Mouse (Mus musculus) left cerebral cortex, postnatal 10 days (tissue): ENCODE measurements around the gene Cep295nl. TPM values are rescaled to one million over a fixed set of nuclear protein-coding genes. Genes with fewer than 3 reads are reported as not detected.
"Not testable (repeated sequence)": the region's sequence is repeated elsewhere in the genome, so short reads cannot be mapped to it uniquely, and the experiment has no call there.

ENCODE experiments used
- DNase-seq, 2 experiments: peaks; one replicate each; pipeline ENCODE4 v3.0.0; 2021 to 2022; ENCODE audit warnings: low spot score in 2 of 2, mixed read lengths in 1 of 2; ENCODE audit errors: extremely low spot score in 1 of 2
- intact Hi-C: fragments of 180-260 bp; cut with DNase I; formaldehyde crosslinking; loops from one replicate; pipeline ENCODE4 v1.15.1; 2025
- total RNA-seq, 2 experiments: library from RNA; stranded (reverse); gene quantifications; 2 replicates each; pipeline ENCODE4 v1.2.3; 2021

Cep295nl gene
- total RNA-seq = 1 to 10 TPM; 1.3 to 1.7 TPM

DNA sequence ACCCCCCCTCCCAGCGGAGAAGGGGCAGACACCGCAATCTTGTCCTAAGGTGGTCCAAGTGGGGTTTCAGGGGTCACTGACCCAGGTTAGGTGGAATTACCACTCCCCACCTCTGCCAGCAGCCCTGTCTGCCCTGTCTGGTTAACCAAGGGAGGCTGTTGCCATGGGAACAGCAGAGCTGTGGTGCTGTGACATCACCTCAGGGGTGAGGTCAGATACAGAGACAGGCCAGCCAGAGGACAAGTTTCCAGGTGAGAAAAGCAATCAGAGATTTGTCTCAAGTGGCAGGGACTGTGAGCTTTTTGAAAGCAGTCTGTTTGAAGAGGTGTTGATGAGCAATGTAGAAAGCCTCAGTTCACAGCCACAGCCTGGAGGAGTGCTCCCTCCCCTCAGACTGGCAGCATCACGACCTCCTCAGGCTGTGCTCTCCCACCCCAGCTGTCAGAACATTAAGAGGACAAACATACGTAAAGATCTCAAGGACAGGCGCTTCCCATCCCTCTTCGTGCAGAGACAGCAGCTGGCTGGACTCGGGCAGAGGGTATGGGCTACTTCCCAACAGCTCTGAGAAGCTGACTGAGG is at the start of gene Cep295nl:
TSS of gene Cep295nl (minus strand) at position 101 of the 582 bp plus-strand sequence.
- intact Hi-C loops = no loop called here
- no peak for DNase-seq

DNA sequence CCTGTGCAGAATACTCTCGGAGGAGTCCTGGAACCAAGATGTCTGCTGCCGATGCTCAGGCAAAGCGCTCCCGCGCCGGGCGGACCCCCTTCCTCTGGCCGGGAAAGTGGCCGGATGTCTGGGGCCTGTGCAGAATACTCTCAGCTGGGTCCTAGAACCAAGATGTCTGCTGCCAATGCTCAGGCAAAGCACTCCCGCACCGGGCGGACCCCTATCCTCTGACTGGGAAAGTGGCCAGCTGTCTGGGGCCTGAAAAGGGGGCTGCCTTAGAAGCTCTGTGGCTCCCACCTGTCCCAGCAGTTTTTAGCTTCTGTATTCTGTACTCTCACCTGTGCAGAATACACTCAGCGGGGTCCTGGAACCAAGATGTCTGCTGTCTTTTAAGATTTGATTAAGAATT is 45.5 kb upstream of the Cep295nl start:
- intact Hi-C loops = not testable (repeated sequence)
- peak in 1 of 2 experiments; percentile 11 for DNase-seq

DNA sequence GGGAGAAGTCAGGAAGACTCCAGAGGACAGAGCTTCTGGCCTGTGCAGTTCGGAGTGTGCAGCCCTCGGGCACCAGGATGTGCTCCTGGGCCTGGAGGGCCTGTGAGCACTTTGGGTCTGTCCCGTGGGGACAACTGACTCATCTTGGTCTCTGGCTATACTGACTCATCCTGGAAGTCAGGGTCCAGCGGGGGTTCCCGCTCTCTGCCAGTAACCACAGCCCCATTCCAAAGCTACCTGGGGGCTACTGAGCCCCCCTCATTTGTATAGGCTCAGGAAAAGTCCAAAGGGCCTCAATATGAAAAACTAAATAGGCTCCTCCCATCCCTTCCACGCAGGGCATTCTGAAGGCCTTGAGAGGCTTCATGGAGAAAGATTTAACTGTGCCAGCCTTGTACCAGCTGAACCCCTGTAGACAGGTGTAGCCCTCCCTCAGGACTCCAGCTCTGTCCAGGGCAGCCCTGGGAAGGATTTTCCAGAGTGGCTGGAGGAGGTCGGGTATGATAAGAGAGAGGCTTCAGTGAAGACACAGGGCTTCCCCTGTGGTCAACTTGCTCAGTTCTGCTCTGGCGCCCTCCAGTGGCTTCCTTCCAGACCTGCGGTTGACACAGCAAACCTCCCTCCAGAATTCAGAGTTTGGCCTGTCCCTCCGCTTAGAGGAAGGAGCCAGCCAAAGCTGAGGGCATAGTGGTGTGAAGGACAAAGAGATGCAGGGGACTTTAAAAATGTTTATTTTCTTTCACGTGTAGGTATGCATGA is 37.1 kb upstream of the Cep295nl start:
- intact Hi-C loops = loop anchor here (2.0 kb wide), 1 partner anchor 61 kb away; no protein-coding TSS in a partner anchor

DNA sequence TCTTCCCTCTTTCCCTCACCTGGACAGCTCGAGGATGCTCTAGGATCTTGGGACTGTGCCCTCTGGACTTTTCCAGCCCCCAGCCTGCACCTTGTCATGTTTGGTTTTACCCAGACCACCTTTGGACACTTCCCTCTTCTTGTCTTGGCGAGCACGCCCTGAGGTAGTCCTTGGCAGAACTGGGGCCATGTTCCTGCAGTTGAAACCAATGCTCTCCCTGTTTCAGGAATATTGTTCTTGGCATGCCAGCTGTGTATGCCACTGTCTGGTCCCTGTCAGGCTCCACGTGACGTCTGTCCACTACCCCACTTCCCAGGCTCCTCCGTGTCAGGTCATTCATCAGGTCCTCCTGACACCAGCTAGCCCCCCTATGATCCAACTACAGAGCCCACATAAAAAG is 36.4 kb upstream of the Cep295nl start:
- intact Hi-C loops = loop anchor here (2.0 kb wide), 1 partner anchor 60 kb away; no protein-coding TSS in a partner anchor
- no peak for DNase-seq

More for the DNA sequence above, 37.1 kb upstream of the Cep295nl start:
- peak; percentile 72 to 90 for DNase-seq

DNA sequence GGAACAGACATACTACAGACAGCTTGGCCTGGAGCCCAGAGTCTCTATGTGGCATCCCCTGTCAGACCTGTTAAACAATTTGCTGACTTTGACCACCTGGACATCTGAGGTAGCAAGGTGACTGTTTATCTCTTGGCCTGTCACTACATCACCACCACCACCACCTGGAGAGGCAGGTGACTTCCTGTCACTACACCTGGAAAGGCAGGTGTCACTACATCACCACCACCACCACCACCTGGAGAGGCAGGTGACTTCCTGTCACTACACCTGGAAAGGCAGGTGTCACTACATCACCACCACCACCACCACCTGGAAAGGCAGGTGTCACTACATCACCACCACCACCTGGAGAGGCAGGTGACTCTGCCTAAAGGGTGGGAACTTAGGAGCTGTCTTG is 34.0 kb upstream of the Cep295nl start:
- DNase-seq = peak in 1 of 2 experiments; percentile 25
- intact Hi-C loops = not testable (repeated sequence)

DNA sequence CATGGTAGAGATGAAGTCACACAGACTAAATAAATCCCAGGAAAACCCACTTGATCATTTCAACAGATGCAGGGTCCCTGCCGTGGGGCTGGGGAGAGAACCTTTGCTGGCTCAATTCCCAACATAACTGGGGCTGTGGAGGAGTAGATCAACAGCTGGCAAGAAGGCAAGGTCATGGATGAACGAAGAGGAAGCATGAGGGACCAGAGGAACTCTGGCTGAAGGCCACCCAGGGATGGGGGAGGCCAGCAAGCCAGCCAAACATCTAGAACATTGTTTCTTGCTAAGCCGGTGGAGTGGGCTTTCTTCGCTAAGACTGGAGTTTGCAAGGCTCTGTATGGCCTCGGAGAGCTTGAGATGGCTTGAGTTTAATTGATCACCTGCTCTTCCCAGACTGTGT is 33.6 kb upstream of the Cep295nl start:
- DNase-seq = peak in 1 of 2 experiments; percentile 24
- intact Hi-C loops = no loop called here

DNA sequence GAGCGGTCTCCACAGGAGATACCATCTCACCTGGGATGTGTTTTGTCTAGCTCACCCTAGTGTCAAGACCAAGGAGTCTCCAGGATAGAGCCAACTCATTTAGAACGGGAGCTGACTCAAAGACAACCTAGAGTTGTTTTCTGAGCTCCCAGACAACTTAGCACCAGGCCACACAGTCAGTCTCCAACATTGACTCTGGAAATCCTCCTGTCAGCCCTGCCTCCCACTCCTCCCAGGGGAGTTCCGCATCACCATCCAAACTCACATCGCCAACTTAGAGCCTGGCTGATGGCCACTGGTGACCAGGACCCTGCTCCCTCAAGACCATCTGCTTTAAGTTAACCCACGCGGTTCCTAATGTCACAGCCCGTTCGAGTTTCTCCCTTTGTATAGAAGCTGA is 33.2 kb upstream of the Cep295nl start:
- peak in 1 of 2 experiments; percentile 8 for DNase-seq
- intact Hi-C loops = no loop called here

DNA sequence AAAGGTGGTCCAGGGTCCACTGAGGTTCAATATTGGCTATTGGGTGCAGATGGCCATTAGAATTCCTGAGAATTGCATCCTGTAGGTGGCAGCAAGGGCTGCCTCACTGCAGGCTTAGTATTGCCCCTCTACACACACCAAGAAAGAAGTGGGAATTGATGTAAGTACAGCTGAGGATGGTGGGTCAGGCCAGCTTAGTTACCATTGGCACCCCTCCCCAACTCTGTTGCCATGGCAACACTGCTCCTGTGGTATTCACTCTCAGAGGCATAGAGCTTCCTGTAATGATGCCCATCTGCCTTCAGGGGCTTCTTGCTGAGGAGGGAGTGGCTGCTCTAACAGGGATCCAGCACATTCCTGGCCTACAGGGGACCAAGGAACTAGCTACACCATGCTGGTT is 32.7 kb upstream of the Cep295nl start:
- peak; percentile 45 to 53 for DNase-seq
- intact Hi-C loops = no loop called here

DNA sequence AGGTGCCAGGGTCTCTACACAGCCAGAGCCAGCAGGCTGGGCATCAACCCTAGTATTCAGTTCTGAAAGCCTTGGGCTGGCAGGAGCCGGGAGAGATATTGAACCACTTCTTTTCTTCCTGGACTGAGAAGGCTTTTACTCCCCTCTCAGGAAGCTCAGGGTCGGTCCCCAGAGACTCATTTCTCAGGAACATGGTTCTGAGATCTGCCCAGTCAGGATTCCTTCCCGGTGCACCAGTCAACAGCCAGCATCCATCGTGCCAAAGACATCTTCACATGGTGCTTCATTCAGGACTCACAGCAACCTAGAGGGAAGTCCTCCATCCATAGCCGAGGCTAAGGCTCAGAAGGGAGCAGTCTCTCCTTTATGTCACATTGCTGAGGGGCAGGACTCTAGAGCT is 32.2 kb upstream of the Cep295nl start:
- intact Hi-C loops = no loop called here
- DNase-seq = peak in 1 of 2 experiments; percentile 11

DNA sequence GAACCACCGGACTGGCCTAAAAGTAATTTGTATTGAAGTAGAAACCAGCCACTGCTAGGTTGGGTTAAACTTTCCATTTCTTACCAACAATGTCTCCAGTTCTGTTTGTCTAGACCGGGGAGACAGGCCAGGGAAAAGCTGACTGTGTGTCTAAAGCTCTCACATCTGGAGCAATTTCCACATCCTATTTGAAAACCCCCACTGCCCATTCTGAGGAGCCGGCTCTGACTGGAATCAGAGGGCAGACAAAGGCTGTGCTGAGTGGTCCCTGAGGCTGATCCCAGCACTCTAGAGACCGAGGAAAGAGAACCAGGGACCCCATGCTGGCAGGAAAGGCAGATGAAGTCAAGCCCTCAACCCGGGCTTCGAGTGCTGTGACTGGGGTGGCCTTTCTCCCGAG is 30.3 kb upstream of the Cep295nl start:
- intact Hi-C loops = no loop called here
- DNase-seq = peak in 1 of 2 experiments; percentile 9

DNA sequence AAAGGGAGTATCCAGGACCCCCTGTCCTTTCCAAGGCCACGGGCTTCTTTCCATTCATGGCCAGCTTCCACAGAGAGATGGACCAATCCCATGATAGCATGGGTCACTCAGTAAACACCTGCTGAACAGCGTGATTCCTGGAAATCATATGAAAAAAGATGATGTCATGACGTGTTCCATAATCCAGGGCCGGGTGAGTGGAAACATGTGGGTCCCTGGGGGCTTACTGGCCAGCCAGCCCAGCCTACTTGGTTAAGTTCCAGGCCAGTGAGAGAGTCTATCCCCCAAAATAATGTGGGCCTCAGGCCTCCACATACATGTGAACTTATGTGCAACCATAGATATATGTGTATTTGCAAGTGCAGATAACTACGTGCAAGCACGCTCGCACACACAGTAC is 29.6 kb upstream of the Cep295nl start:
- intact Hi-C loops = no loop called here
- peak in 1 of 2 experiments; percentile 18 for DNase-seq

DNA sequence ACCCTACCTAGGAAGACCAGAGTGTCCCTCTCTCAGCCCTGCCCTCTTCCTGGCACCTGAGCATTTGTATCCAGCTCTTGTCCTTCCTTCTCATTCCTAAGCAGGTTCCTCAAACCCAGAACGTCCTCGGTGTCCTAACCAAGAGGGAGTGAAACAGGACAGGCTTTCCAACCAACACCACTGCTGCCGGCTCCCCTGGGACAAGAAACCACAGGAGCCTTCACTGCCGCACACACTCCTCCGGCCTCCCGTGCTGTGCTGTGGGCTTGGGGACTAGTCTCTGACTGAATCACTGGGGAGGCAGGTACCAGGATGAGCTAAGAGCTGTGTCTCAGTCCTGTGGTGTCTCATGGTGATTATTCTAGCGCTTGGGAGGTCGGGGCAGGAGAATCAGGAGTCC is 27.4 kb upstream of the Cep295nl start:
- intact Hi-C loops = no loop called here
- peak in 1 of 2 experiments; percentile 16 for DNase-seq

DNA sequence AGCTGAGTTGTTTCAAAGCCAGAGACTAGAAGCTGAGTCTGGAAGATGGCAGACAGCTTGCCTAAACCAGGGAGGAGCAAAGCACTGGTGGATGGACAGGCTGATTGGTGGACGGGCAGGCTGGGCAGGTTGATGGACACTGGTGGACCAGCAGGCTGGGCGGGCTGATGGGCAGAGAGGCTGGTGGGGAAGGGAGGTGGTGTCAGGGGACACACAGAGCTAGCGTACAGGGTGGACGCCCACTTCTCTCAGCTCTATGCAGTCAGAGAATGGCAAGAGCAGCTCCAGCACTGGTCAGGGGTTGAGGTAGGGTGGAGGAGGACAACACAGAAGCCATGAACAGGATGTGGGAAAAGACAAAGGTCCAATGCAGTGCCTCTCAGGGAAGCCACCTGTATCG is 27.0 kb upstream of the Cep295nl start:
- intact Hi-C loops = no loop called here
- DNase-seq = peak in 1 of 2 experiments; percentile 21

DNA sequence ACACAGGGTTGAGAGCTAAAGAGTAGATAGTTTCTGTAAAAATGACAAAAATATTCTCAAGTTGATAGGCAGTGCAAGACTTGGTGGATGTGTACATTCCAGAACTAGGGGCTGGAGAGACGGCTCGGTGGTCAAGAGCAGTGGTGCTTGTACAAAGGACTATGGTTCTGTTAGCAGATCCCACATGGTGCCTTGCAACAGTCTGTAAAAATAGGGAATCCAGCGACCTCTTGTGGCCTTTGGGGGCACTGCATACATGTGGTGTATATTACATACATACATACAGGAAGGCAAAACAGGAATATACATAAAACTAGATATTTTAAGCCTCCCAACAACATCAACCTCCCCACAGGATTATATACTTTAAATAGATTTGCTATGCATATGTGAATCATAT is 26.0 kb upstream of the Cep295nl start:
- intact Hi-C loops = no loop called here
- DNase-seq = peak in 1 of 2 experiments; percentile 26

DNA sequence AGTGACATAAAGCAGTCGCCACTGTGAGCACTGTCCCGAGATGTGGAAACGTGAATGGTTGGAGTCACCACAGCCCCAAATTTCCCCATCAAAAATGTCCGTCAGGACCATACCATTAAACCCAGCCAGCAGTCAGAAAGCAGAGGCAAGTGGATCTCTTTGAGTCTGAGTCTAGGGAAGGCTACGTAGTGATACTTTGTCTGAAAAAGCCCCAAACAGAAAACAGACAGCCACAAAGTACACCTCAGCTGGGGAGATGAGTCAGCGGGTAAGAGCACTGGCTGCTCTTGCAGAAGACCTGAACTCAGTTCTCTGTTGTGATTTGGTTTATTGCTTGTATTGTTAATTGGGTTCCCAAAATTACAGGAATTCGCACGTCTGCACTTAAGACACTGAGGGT is 24.3 kb upstream of the Cep295nl start:
- DNase-seq = no peak
- intact Hi-C loops = no loop called here

DNA sequence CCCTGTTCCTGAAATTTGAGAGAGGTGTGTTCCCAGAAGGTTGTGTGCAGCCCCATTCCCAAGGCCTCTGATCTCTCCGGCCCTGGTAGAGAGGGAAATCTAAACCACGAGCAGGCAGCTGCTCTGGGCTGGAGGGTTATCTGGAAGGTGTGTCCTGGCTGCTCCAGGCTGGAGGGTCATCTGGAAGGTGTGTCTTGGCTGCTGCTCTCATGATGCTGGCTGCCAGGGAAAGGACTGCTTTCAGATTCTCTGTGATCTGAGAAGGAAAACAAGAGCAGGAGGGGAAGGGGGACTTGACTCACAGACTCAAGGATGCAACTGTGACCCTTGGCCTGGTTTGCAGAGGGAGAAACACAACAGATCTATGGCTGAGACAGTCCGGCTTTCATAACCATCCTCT is 23.8 kb upstream of the Cep295nl start:
- peak in 1 of 2 experiments; percentile 15 for DNase-seq
- intact Hi-C loops = no loop called here

DNA sequence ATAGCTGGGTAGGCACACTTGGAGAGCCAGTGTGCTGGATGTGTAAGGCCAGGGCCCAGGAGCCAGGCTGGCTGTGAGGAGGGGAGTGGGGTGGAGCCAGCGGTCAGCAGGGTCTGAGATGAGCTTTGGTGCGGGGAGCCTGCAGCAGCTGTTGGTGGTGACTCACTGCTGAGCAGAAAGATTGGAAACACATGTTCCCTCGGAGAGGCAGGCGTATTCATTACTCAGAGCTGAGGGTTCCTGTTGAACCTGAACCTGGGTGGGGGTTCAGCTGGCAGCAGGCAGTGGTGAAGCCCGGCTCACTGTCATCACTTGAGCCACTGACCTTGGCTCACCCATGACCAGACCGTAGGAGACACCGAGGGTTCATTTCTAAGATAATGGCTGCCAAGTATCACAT is 22.9 kb upstream of the Cep295nl start:
- DNase-seq = peak in 1 of 2 experiments; percentile 31
- intact Hi-C loops = no loop called here

DNA sequence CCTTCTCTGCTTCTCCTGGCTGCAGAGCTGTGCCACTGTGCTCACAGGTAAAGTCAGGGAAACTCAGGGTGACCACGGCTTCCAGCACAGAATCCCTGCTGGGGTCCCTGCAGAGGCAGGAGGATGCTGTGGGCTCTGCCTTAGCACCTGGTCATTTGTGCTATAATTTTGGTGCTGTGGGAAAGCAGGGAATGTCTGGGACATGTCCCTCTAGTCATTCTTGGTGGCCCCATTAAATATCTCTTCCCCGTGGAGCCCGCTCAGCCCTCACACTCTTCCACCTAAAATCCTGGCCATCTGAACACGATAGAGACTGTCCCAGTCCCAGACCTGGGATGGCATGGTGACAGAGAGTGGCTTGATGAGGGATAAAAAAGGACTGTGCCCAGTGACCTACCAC is 21.7 kb upstream of the Cep295nl start:
- intact Hi-C loops = no loop called here
- peak in 1 of 2 experiments; percentile 11 for DNase-seq

DNA sequence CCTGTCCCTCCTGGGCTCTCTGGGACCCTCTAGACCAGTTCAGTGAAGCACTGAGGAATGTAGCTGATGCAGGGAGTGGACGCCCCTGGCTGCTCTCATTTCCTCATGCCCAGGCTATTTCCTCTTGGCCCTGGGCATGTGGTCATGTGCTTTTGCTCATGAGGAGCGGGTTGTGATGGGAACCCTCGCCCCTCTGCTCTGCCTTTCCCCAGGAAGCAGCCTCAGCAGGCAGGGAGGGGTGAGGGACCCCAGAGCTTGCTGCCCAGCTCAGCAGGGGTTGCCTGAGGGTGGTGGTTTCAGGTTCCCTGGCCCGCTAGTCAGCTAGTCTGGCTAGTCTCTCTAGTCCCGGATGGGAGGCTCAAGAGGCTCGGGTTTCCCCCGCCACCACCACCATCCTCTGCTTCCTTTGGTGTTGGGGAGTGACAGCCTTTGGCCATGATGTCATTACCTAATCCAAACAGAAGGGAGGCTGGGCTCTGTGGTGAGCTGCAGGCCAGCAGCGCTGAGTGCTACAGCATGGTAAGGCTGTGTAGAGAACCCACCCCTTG is 20.7 kb upstream of the Cep295nl start:
- intact Hi-C loops = no loop called here
- peak in 1 of 2 experiments; percentile 66 for DNase-seq

DNA sequence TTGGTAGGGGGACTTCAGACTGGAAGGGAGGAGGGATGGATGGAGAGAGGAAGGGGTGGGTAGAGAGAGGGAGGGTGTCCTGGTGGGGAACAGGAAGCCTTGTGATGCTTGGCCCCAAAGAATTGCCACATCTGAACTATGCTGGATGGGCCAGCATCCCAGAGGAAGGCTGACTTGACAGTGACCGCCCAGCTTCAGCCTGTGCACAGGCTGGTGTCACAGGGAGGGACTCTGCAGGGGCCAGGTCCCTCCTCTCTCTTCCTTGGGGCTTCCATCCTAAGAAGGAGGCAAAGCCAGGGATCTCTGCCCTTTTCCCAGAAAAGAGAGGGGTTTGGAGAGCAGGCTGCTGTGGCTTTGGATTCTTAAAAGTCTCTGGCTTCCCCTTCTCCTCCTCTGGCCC is 20.2 kb upstream of the Cep295nl start:
- peak in 1 of 2 experiments; percentile 19 for DNase-seq
- intact Hi-C loops = no loop called here
